Mouse (Mus musculus): ENCODE data around the gene U2af2.
"Not testable (repeated sequence)": the region's sequence is repeated elsewhere in the genome, so short reads cannot be mapped to it uniquely, and the experiment has no call there.

U2af2 gene

GRCm38 (mm10) chr7:5061774-5062359, at the start of gene U2af2:
Gene U2af2, plus strand, starts transcription at chr7:5062143.
- peak; percentile 94 for DNase-seq

GRCm38 (mm10) chr7:5012681-5013513, 49.0 kb upstream of the U2af2 start:
- no peak for DNase-seq

DNA sequence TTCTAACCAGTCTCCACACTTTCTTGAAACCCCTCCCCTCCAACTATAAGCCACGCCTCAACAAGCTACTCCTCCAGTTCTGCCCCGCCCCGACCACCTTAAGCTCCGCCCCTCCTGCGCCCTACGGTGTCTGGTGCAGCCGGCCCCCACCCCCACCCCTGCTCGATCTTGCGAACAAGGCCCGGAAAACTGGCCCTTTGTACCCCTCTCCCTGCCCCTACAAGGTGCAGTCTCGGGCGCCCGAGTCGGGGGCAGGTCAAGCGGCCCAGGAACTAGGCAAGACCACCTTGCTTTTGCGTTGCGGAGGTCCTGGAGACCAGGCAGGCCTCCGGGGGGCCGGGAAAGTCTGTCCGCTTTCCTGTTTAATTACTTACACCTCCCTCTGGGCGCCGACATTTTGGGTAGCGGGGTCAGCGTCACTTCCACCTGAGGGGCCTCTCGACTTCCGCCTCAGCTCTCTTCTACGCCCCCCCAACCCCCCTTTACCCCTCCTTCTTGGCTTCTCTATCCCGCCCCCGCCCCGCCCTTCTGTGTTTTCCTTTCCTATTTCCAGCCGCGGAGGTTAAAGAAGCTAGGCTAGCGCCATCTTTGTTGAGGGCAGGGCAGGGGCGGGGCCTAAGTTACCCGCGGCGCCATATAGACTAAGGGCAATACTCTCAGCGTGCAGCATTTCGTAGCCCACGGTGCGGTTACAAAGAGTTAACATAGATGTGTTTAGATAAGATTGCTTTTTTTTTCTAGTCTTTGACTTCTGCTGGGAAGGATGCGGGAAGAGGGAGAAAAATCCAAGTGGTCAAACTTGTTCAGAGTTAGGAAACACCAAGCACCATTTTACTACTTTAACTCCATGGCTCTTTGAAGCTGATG, 47.5 kb upstream of the U2af2 start, which contains the start of the genes Zfp524 and Fiz1:
Zfp524 (plus strand) TSS at position 165 of the 867 bp plus-strand sequence.
Fiz1 (minus strand) TSS at position 447 of the 867 bp plus-strand sequence.
- DNase-seq: peak; percentile 97

DNA sequence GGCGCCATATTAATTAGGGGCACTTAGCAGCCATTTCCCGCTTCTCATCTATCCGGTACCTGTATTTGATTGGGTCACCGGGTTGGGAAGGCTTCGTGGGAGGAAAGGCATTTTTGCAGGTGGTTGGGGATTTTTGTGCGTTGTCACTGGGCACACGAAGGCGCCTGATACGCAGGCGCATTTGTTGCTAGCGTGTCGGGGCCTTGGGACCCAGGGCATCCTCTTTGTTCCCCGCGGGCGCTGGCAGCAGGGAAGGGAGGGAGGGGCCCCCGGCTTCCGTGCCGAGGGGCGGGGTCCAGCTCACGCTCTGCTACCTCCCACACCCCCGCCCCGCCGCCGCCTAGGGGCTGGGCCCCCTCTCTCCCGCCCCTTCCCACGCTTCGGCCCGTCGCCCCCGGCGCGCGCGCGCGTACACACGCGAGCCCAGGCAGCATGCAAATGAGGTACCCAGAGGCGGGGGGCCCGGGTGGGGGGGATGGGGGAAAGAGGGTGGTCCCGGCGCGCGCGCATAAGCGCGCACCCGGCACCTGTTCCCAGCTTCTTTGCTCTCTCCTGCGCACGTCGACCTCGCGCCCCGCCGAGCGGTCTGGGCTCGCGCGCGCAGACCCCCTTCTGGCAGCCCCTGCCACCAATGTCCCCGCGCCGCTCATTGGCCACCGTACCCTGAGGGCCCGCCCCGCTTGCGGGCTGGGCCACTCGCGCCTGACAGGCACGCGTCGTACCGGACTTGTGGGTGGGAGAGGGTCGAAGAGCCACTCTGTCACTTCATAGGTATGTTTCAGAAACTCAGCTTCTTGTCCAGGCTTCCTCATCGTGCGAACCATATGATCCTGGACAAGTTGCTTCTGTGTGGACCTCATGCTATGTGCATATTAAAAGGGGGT, 46.6 kb upstream of the U2af2 start, which contains the start of gene Gm44973:
Gm44973 (plus strand) TSS at position 379 of the 884 bp plus-strand sequence.
- DNase-seq: peak; percentile 92

GRCm38 (mm10) chr7:5016057-5016456, 45.9 kb upstream of the U2af2 start:
- DNase-seq: no peak

DNA sequence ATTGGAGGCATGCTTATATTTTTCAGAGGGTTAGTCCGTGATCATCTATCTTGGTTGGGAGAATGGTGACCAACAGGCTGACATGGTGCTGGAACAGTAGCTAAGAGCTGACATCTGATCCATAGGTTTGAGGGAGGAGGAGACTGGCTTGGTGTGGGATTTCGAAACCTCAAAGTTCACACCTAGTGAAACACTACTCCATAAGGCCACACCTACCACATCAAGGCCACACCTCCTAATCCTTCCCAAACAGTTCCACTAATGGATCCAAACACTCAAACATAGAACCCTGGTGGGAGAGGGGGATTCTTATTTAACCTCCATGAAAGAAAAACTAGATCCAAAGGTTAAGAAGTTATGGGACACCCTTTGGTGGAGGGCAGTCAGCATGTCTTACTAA, 45.0 kb upstream of the U2af2 start:
- no peak for DNase-seq

DNA sequence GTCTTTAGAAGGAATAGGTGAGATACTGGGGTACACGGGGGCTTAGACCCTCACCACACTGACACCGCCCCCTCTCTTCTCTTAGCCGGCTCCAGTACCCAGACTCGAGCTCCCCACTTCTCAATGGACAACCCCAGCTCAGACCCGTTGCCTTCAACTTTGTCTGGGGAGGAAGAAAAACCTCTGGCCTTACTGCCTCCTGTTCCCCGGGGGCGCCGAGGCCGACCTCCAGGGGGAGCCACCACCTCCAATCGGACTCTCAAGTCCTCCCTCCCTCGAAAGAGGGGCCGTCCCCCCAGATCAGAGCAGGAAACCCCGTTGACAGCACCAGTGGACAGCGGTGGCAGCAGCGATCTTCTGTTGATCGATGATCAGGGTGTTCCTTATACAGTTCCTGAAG, 44.6 kb upstream of the U2af2 start:
- no peak for DNase-seq

- DNase-seq: no peak
Measured at GRCm38 (mm10) chr7:5017931-5018330, 44.0 kb upstream of the U2af2 start.

- not testable (repeated sequence) for DNase-seq
Measured at GRCm38 (mm10) chr7:5019576-5019975, 42.4 kb upstream of the U2af2 start.

- peak; percentile 100 for DNase-seq
Measured at GRCm38 (mm10) chr7:5020000-5020681, 41.8 kb upstream of the U2af2 start, which contains the start of the genes Zfp865 and Ccdc106. Gene Zfp865, plus strand, starts transcription at chr7:5020376. Gene Ccdc106, plus strand, starts transcription at chr7:5020553.

GRCm38 (mm10) chr7:5020685-5021084, 41.3 kb upstream of the U2af2 start:
- no peak for DNase-seq

GRCm38 (mm10) chr7:5021197-5021596, 40.7 kb upstream of the U2af2 start:
- DNase-seq: no peak

GRCm38 (mm10) chr7:5029543-5029942, 32.4 kb upstream of the U2af2 start:
- no peak for DNase-seq

DNA sequence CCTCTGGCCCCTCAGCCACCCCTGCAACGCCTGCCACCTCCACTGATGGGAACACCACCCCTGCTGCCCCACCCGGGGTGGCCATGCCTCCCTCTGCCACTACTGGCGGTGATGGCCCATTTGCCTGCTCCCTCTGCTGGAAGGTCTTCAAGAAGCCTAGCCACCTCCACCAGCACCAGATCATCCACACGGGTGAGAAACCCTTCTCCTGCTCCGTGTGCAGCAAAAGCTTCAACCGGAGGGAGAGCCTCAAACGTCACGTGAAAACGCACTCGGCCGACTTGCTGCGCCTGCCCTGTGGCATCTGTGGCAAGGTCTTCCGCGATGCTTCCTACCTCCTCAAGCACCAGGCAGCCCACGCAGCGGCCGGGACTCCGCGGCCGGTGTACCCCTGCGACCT, 32.0 kb upstream of the U2af2 start:
- DNase-seq: no peak

GRCm38 (mm10) chr7:5030554-5031275, 31.2 kb upstream of the U2af2 start:
- no peak for DNase-seq

DNA sequence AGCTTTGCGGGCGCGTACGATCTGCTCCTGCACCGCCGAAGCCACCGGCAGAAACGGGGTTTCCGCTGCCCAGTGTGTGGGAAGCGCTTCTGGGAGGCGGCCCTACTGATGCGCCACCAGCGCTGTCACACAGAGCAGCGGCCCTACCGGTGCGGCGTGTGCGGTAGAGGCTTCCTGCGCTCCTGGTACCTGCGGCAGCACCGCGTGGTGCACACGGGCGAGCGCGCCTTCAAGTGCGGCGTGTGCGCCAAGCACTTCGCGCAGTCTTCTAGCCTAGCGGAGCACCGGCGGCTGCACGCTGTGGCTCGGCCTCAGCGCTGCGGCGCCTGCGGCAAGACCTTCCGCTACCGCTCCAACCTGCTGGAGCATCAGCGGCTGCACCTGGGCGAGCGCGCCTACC, 30.4 kb upstream of the U2af2 start:
- no peak for DNase-seq

GRCm38 (mm10) chr7:5033818-5034217, 28.1 kb upstream of the U2af2 start, which contains the start of gene 4632433K11Rik:
Gene 4632433K11Rik, plus strand, starts transcription at chr7:5034118.
- no peak for DNase-seq

DNA sequence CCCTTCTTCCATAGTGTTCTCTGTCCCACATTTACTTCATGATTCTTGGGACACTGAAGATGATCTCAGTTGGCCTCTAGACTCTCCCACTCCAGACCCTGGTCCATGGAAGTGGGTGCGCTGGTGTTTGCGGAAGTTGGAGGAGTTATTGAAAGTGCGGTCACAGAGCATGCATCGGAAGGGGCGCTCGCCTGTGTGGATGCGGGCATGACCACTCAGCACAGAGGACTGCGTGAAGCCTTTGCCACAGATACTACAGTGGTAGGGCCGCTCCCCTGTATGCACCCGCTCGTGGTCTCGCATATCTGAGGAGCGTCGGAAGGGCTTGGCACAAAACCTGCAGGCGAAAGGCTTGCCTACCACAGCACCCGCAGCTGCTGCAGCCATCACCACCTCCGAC, 26.3 kb upstream of the U2af2 start:
- no peak for DNase-seq

DNA sequence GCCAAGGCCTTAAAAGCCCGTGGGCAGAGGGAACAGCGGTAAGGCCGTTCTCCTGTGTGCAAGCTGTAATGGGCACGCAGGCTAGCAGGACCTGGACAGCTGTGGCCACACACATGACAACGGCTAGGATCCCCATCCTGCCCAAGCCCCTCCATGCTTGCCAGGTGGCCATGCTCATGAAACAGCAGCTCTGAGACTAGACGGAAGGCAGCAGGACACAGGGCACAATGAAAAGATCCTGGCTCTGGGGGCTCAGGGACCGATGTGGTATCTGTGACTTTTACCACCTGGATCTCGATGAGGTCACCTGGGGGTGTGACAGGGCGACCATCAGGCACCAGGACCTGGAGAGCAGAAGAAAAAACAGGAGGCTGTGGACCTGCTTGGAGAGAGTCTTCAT, 25.8 kb upstream of the U2af2 start:
- DNase-seq: no peak

- no peak for DNase-seq
Measured at GRCm38 (mm10) chr7:5037026-5037425, 24.9 kb upstream of the U2af2 start.

DNA sequence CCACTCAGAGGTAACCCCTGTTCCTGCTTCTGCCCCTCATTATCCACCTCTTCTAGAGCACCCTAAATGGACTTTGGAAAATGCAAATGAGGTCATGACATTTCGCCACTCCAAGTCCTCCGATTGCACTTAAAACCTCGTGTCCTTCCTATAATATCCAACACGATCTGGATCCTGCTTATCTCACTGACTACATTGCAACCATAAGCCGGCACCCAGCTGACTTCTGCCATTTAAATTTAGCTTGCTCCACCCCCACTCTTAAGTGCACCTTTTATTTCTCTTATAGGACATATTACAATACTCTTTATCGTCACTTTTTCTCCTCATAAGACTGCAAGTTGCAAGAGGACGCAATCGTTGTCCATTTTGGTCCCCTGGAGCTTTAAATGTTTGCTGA, 24.5 kb upstream of the U2af2 start:
- DNase-seq: no peak

All from right cerebral cortex, adult 18-20 months (tissue).